Mouse (Mus musculus): ENCODE results near the gene Klhl10.

- TF ChIP-seq CTCF (IDR thresholded peaks at IDR 0.05; ENCODE audit: low read depth) (no peak), EP300 (IDR thresholded peaks at IDR 0.05; ENCODE audit: low read depth) (no peak)
These were observed 17.9 kb upstream of the Klhl10 start for GRCm38 (mm10) chr11:100423836-100424235.

Data from heart, postnatal 0 days (tissue).